Mouse (Mus musculus): ENCODE results near the gene Kxd1.

Kxd1 gene

GRCm38 (mm10) chr8:70527512-70528181, at the start of gene Kxd1, which contains the start of gene Fkbp8:
Kxd1 (minus strand) TSS chr8:70527956.
Fkbp8 (plus strand) TSS chr8:70527724.
- peak; percentile 90 for DNase-seq (ENCODE audit: low read depth)

GRCm38 (mm10) chr8:70577207-70577606, 49.5 kb upstream of the Kxd1 start:
- DNase-seq (ENCODE audit: low read depth) = no peak

- no peak for DNase-seq (ENCODE audit: low read depth)
Measured at GRCm38 (mm10) chr8:70574915-70575314, 47.2 kb upstream of the Kxd1 start.

- DNase-seq (ENCODE audit: low read depth) = no peak
Measured at GRCm38 (mm10) chr8:70574302-70574701, 46.5 kb upstream of the Kxd1 start.

DNA sequence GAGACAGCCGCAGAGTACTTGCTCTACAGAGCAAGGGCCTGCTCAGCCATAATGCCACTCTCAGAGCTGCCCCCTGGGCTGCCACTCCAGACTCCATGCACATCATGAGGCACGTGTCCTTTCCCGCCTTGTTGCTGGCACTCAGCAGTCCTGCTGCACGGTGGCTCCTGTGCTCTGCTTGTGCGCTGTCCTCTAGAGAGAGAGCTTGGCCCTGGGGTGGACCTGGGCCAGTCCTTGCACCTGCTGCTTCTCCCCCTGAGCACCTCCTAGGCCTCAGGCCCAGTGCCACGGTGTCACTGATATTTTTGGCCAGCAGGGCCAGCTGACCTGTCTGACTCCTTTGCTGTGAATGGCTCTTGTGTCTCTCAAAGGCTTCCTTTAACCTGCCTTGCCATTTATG, 43.2 kb upstream of the Kxd1 start:
- no peak for DNase-seq (ENCODE audit: low read depth)

DNA sequence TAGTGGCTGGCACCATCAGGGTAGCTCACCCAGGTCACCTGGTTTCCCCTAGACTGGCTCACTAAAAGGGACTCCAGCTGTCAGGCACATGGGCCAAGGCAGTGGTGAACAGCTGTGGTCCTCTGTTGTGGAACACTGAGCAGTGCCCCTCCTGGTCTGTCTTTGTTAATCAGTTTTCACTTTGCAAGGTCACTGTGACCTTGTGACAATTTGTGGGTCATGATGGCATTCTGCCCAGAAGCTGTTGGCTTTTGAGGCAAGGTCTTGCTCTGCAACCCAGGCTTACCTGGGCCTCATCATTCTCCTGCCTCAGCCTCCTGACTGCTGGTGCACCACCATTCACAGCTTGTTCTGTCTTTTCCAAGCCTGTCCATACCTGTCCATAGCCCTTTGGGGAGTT, 42.6 kb upstream of the Kxd1 start:
- no peak for DNase-seq (ENCODE audit: low read depth)

DNA sequence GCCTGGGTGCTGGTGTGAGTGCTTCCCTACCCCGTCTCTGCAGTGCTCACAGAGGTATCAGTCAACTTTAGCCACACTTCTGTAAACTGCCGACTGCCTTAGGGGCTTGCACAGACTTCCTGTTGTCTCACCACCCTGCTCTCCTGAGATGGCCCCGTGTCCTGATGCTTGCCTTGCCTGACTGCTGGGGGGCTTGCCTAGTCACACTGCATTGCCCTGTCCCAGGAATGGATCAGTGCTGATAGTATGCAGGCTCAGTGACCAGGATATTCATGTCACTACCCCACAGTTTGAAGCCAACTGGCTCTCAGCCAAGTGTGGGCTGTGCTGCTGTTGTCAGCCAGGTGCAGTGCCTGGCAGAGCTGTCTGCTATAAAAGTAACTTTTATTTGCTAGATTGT, 37.8 kb upstream of the Kxd1 start:
- no peak for DNase-seq (ENCODE audit: low read depth)

DNA sequence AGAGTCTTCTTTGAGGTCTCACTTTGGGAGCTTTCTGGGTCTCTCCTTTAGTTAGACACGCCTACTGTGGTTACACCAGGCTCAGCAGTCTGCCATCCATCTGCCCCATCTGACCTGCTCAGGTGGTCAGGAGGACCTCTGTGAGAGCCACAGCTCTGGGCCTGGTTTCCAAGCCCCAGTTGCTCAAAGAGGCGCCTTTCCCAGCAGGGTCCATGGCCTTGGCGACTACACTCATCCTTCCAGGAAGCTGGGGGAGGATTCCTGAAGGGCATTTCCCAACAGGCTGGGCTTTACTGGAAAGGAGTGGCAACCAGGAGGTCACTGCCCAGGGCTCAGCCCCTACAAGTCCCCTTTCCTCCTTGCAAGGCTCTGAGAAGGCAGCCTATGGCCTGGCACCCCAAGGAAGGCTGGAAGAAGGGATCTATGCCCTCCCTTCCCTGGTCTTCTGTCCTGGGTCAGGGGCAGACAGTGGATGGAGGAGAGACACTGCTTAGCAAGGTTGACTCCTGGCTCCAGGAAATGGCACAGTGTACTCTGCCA, 37.0 kb upstream of the Kxd1 start:
- no peak for DNase-seq (ENCODE audit: low read depth)

DNA sequence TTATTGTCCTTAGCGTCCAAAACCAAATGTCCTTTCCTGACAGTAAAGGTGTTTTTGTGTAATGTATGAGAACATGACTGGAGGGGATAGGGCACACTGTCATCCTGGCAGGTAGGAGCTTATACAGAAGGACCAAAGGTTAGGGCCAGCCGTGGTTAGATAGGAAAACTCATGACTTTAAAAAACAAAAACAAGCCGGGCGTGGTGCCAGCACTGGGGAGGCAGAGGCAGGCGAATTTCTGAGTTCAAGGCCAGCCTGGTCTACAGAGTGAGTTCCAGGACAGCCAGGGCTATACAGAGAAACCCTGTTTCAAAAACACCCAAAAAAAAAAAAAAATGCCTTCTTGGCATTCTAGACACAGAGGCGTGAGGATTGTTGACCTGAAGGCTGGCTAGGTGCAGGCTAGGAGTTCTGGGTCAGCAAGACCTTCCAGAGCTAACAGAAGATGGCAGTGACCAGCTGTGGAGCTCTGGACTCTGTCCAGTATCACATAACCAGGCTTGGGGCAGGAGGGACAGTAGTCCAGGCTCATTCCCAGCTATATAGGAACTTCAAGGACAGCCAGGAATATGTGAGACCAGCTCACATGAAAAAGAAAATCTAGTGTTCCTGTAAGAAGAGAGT, 36.1 kb upstream of the Kxd1 start:
- DNase-seq (ENCODE audit: low read depth) = no peak

DNA sequence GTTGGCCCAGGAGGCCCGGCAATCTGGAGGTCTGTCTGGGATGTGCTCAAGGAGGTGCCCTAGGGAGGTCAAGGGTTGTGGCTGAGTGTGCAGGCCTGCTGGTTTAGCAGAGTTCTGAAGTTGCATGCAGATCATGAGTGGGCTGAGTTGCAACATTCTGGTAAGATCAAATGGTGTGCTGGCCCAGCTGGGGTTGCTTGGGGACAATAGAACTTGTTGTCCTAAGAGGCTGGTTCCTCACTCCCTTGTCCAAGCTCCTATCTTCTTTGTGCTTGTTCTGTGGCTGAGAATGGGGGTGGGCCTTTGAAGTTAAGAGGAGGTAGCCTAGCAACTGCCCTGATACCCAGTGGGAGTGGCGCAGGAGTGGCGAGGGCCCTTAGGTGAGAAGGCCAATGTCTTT, 35.0 kb upstream of the Kxd1 start:
- DNase-seq (ENCODE audit: low read depth) = no peak

GRCm38 (mm10) chr8:70561809-70562535, 34.2 kb upstream of the Kxd1 start:
- DNase-seq (ENCODE audit: low read depth) = no peak

DNA sequence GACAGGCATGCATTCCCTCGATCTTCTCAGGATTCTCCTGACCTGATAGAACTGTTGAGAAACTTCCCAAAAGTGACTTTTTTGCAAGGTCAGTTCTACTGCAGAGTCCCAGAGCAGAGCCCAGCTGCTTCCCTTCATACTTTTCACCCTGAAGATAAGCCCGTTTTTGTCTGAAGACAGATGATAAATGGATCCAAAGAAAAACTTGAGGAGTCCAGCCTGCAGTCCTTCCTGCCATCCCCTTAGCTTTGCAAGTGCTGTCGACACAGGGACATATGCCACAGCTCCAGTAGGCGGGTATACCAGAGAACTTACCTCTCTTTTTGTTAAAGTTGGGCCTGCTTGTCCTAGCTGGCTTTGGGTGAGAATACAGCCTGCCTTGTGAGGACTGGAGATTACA, 33.6 kb upstream of the Kxd1 start:
- DNase-seq (ENCODE audit: low read depth) = no peak

DNA sequence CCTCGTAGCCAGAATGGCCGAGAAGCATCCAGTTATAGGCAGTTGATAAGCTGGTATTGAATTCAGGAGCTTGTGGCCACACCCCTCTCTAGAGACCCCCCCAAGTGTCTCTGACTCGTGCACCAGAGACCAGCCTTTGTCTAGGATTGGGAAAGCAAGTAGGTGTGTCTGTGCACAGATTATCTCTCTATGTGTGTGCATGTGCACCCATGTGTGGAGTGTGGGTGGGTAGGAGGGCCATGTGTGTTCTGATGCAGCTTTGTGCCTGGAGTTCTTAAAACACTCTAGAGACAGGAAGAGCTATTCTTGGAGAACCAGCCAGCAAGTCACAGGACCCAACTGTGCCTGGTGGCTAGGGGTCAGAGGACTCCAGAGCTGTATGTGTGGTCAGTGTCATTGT, 32.8 kb upstream of the Kxd1 start:
- no peak for DNase-seq (ENCODE audit: low read depth)

- no peak for DNase-seq (ENCODE audit: low read depth)
Measured at GRCm38 (mm10) chr8:70560096-70560495, 32.3 kb upstream of the Kxd1 start.

GRCm38 (mm10) chr8:70558983-70559382, 31.2 kb upstream of the Kxd1 start:
- no peak for DNase-seq (ENCODE audit: low read depth)

DNA sequence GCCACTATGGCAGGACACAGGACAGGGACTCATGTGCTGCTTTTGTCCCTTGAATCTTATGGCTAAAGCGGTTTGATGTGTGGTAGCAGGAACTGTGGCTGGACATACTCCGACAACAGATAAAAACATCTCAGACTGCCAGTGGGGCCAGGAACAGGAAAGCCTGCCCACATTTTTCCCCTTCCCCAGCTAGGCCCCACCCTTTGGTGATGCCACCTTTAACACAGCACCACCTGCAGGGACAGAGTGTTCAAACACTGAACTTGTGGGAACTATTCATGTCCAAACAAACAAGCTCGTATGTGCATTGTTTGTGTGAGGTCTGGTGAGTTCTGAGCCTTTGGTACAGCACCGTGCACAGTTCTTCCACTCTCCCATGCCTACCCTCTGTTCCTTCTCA, 30.6 kb upstream of the Kxd1 start:
- no peak for DNase-seq (ENCODE audit: low read depth)

DNA sequence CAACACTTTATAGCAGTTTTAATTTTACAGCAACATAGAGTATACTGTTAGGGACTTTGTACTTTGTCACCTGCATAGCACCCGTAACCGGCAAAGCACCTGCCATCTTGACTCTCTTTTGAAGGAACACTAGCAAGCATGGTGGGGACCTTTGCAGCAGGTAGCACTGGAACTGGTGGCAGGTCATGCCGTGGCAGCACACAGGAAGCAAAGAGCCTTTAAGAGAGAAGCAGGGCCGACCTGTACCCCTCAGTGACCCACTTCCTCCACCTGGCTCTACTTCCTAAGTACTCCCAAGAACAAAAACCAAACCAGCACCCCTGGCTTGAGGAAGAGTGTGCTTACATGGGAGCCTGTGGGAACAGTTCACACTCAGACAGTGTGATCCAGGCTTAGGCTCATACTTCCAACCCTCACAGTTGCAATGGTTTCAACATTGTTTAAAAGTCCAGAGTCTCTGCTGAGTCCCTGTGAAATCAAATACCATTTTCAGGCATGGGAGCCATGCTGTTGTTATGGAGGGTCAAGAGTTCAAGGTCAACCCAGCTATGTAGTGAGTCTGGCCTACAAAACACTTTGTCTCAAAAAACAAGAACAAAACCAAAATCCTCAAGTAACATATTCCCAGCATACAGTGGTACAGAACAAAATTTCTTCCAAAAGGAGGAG, 27.5 kb upstream of the Kxd1 start:
- DNase-seq (ENCODE audit: low read depth) = no peak

DNA sequence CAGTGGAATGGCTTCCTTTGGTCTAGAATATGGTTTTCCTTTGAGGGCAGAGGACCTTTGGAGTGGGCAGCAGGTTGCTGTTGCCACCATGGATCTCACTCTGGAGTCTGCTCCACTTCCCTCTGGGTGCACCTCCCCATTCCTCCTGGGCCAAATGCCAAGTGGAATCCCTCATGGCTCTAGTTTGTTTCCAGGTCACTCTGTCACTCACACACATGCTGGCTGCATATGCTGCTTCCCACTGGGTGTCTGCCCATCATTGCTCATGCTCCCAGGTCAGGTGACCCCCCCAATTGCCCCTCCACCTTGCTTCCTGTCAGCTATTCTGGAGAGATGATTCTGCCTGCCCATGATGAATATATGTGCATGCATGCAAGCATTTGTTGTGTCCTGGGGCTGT, 26.0 kb upstream of the Kxd1 start:
- no peak for DNase-seq (ENCODE audit: low read depth)

DNA sequence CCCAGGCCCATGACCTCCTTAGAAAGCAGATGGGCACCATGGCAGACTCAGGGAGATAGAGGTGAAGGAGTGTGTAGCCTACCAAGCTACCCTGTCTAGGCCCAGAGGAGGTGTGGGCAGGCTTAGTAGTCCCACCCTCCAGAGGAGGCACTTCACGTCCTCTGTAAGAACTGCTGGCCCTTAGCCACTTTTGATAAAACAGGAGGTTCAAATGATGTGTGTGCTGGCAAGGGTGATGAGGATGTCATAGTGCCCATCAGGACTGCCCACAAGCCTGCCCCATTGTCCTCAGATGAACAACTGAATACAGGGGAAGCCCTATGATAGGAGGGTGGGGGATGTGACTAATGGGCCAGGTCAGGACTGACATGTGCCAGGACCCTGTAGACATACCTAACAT, 25.1 kb upstream of the Kxd1 start:
- no peak for DNase-seq (ENCODE audit: low read depth)

GRCm38 (mm10) chr8:70551558-70552161, 23.9 kb upstream of the Kxd1 start:
- no peak for DNase-seq (ENCODE audit: low read depth)

GRCm38 (mm10) chr8:70549412-70550184, 21.8 kb upstream of the Kxd1 start:
- no peak for DNase-seq (ENCODE audit: low read depth)
